Mouse (Mus musculus): ENCODE results near the gene Thumpd1. TPM values are rescaled to one million over a fixed set of nuclear protein-coding genes. Genes with fewer than 3 reads are reported as not detected.
"Not testable (repeated sequence)": the region's sequence is repeated elsewhere in the genome, so short reads cannot be mapped to it uniquely, and the experiment has no call there.

The Thumpd1 gene
- polyA plus RNA-seq, 1 experiment = 28.4 TPM

GRCm38 (mm10) chr7:119748761-119749160 is 28.2 kb upstream of the Thumpd1 start:
- no peak for DNase-seq
- Histone ChIP-seq H3K4me3 (replicated peaks; ENCODE audit: insufficient read depth, low read depth, low read length) (no peak overlapping the region), H3K27me3 (ENCODE audit: control insufficient read depth, insufficient read depth, low read length) (no peaks in the 10 kb centered on the region), H3K27ac (ENCODE audit: insufficient read depth, low read length) (no peak overlapping the region), H3K4me1 (ENCODE audit: control insufficient read depth, insufficient read depth, low read length) (no peaks in the 10 kb centered on the region)
- 75% methylated on average over 2 of the region's 2 CpGs for WGBS
- TF ChIP-seq CTCF (IDR thresholded peaks at IDR 0.05; ENCODE audit: borderline replicate concordance, insufficient read depth, low read depth, low read length) (no peak), POLR2A (IDR thresholded peaks at IDR 0.05; ENCODE audit: borderline replicate concordance, insufficient read depth, low read length) (no peak)

- no peak for DNase-seq
- TF ChIP-seq CTCF (IDR thresholded peaks at IDR 0.05; ENCODE audit: borderline replicate concordance, insufficient read depth, low read depth, low read length) = no peak
- TF ChIP-seq POLR2A (IDR thresholded peaks at IDR 0.05; ENCODE audit: borderline replicate concordance, insufficient read depth, low read length) = no peak
- Histone ChIP-seq H3K27ac (ENCODE audit: insufficient read depth, low read length) (no peak overlapping the region), H3K4me1 (ENCODE audit: control insufficient read depth, insufficient read depth, low read length) (no peaks in the 10 kb centered on the region), H3K27me3 (ENCODE audit: control insufficient read depth, insufficient read depth, low read length) (no peaks in the 10 kb centered on the region), H3K4me3 (replicated peaks; ENCODE audit: insufficient read depth, low read depth, low read length) (no peak overlapping the region)
- WGBS = 5% methylated on average over 1 of the region's 1 CpGs
Measured at GRCm38 (mm10) chr7:119745869-119746268, 25.3 kb upstream of the Thumpd1 start.

- 10% methylated on average over 34 of the region's 34 CpGs for WGBS
- H3K27me3 ChIP-seq (ENCODE audit: control insufficient read depth, insufficient read depth, low read length) = no peaks in the 10 kb centered on the region
- TF ChIP-seq POLR2A (IDR thresholded peaks at IDR 0.05; ENCODE audit: borderline replicate concordance, insufficient read depth, low read length) (no peak), CTCF (IDR thresholded peaks at IDR 0.05; ENCODE audit: borderline replicate concordance, insufficient read depth, low read depth, low read length) (no peak)
- no peak overlapping the region for H3K4me3 ChIP-seq (replicated peaks; ENCODE audit: insufficient read depth, low read depth, low read length)
- no peaks in the 10 kb centered on the region for H3K4me1 ChIP-seq (ENCODE audit: control insufficient read depth, insufficient read depth, low read length)
- DNase-seq = no peak
- no peak overlapping the region for H3K27ac ChIP-seq (ENCODE audit: insufficient read depth, low read length)
Measured at GRCm38 (mm10) chr7:119744321-119744720, 23.7 kb upstream of the Thumpd1 start.

GRCm38 (mm10) chr7:119739798-119740468 is 19.3 kb upstream of the Thumpd1 start:
- H3K27me3 ChIP-seq (ENCODE audit: control insufficient read depth, insufficient read depth, low read length); H3K27ac ChIP-seq (ENCODE audit: insufficient read depth, low read length); H3K4me1 ChIP-seq (ENCODE audit: control insufficient read depth, insufficient read depth, low read length); H3K4me3 ChIP-seq (replicated peaks; ENCODE audit: insufficient read depth, low read depth, low read length): not testable (repeated sequence)
- DNase-seq = peak in 1 of 2 experiments; percentile 22
- WGBS = 2% methylated on average over 41 of the region's 44 CpGs

- Histone ChIP-seq H3K4me3 (replicated peaks; ENCODE audit: insufficient read depth, low read depth, low read length) (no peak overlapping the region), H3K4me1 (ENCODE audit: control insufficient read depth, insufficient read depth, low read length) (no peaks in the 10 kb centered on the region), H3K27ac (ENCODE audit: insufficient read depth, low read length) (no peak overlapping the region), H3K27me3 (ENCODE audit: control insufficient read depth, insufficient read depth, low read length) (no peaks in the 10 kb centered on the region)
- 98% methylated on average over 2 of the region's 2 CpGs for WGBS
- TF ChIP-seq POLR2A (IDR thresholded peaks at IDR 0.05; ENCODE audit: borderline replicate concordance, insufficient read depth, low read length) = no peak
- TF ChIP-seq CTCF (IDR thresholded peaks at IDR 0.05; ENCODE audit: borderline replicate concordance, insufficient read depth, low read depth, low read length) = no peak
- DNase-seq = no peak
Measured at GRCm38 (mm10) chr7:119738877-119739276, 18.3 kb upstream of the Thumpd1 start.

GRCm38 (mm10) chr7:119731262-119731661 is 10.7 kb upstream of the Thumpd1 start:
- WGBS = 86% methylated on average over 4 of the region's 4 CpGs
- not testable (repeated sequence) for H3K4me3 ChIP-seq (replicated peaks; ENCODE audit: insufficient read depth, low read depth, low read length); H3K27ac ChIP-seq (ENCODE audit: insufficient read depth, low read length); DNase-seq; H3K27me3 ChIP-seq (ENCODE audit: control insufficient read depth, insufficient read depth, low read length); H3K4me1 ChIP-seq (ENCODE audit: control insufficient read depth, insufficient read depth, low read length)

- Histone ChIP-seq H3K4me3 (replicated peaks; ENCODE audit: insufficient read depth, low read depth, low read length) (no peak overlapping the region), H3K27me3 (ENCODE audit: control insufficient read depth, insufficient read depth, low read length) (no peaks in the 10 kb centered on the region), H3K4me1 (ENCODE audit: control insufficient read depth, insufficient read depth, low read length) (no peaks in the 10 kb centered on the region), H3K27ac (ENCODE audit: insufficient read depth, low read length) (peak overlapping the region; percentile 56; the same call in 1 of the 2 replicates)
- TF ChIP-seq CTCF (IDR thresholded peaks at IDR 0.05; ENCODE audit: borderline replicate concordance, insufficient read depth, low read depth, low read length) (no peak), POLR2A (IDR thresholded peaks at IDR 0.05; ENCODE audit: borderline replicate concordance, insufficient read depth, low read length) (no peak)
- DNase-seq = no peak
- WGBS = 81% methylated on average over 2 of the region's 2 CpGs
Measured at GRCm38 (mm10) chr7:119727621-119728020, 7.0 kb upstream of the Thumpd1 start.

- DNase-seq = no peak
- WGBS = 9% methylated on average over 8 of the region's 8 CpGs
- no peak for TF ChIP-seq CTCF (IDR thresholded peaks at IDR 0.05; ENCODE audit: borderline replicate concordance, insufficient read depth, low read depth, low read length)
- TF ChIP-seq POLR2A (IDR thresholded peaks at IDR 0.05; ENCODE audit: borderline replicate concordance, insufficient read depth, low read length) = no peak
- H3K27me3 ChIP-seq (ENCODE audit: control insufficient read depth, insufficient read depth, low read length) = no peaks in the 10 kb centered on the region
- H3K27ac ChIP-seq (ENCODE audit: insufficient read depth, low read length) = no peak overlapping the region
- H3K4me1 ChIP-seq (ENCODE audit: control insufficient read depth, insufficient read depth, low read length) = no peaks in the 10 kb centered on the region
- H3K4me3 ChIP-seq (replicated peaks; ENCODE audit: insufficient read depth, low read depth, low read length) = peak overlapping the region; percentile 89
Measured at GRCm38 (mm10) chr7:119720947-119721310, 331 bp upstream of the Thumpd1 start.

All from cerebellum, adult 2 months (tissue).